Mouse (Mus musculus): ENCODE results near the gene 2310061I04Rik. TPM values are rescaled to one million over a fixed set of nuclear protein-coding genes. Genes with fewer than 3 reads are reported as not detected.
A peak's percentile ranks its signal among the peaks of the same experiment; 100 is the strongest.

Gene 2310061I04Rik
- polyA plus RNA-seq, 1 experiment from 2014 or later: 26.7 TPM

- peaks cover 16% of the 10 kb centered on the region for H3K4me1 ChIP-seq (ENCODE audit: control insufficient read depth, insufficient read depth, low read length)
- peak within 1 kb of the TSS; percentile 67 for H3K4me2 ChIP-seq
- peak within 1 kb of the TSS; percentile 80 for H3K9ac ChIP-seq (ENCODE audit: low read depth, low read length)
- peak within 1 kb of the TSS; percentile 76 for H3K4me3 ChIP-seq (ENCODE audit: low read depth, low read length)
- under 1% methylated on average over 47 of the region's 47 CpGs for WGBS (ENCODE audit: insufficient replicate concordance)
- ATAC-seq (replicated peaks; ENCODE audit: insufficient number of reproducible peaks, low FRiP score, low TSS enrichment): peak; percentile 86
- H3K27ac ChIP-seq (ENCODE audit: low read depth, low read length): peak within 1 kb of the TSS; percentile 94
- H3K27me3 ChIP-seq (ENCODE audit: control insufficient read depth, insufficient read depth, low read length): no peaks in the 10 kb centered on the region
- H3K36me3 ChIP-seq (ENCODE audit: control insufficient read depth, insufficient read depth, low read length): peaks cover 12% of the 10 kb centered on the region
- H3K9me3 ChIP-seq (replicated peaks; ENCODE audit: control insufficient read depth, low read length): no peaks in the 10 kb centered on the region
These were observed 35.9 kb downstream of the 2310061I04Rik start, which contains the start of gene Nrm for GRCm38 (mm10) chr17:35861198-35861857. TSS of gene Nrm (plus strand) at chr17:35861318.

GRCm38 (mm10) chr17:35860831-35861197 lies 36.4 kb downstream of the 2310061I04Rik start:
- Histone ChIP-seq H3K4me1 (ENCODE audit: control insufficient read depth, insufficient read depth, low read length) (peaks cover 16% of the 10 kb centered on the region), H3K9me3 (replicated peaks; ENCODE audit: control insufficient read depth, low read length) (no peaks in the 10 kb centered on the region), H3K4me2 (peak overlapping the region; percentile 67), H3K27me3 (ENCODE audit: control insufficient read depth, insufficient read depth, low read length) (no peaks in the 10 kb centered on the region), H3K36me3 (ENCODE audit: control insufficient read depth, insufficient read depth, low read length) (peaks cover 12% of the 10 kb centered on the region), H3K27ac (ENCODE audit: low read depth, low read length) (peak overlapping the region; percentile 94), H3K4me3 (ENCODE audit: low read depth, low read length) (peak overlapping the region; percentile 76), H3K9ac (ENCODE audit: low read depth, low read length) (peak overlapping the region; percentile 80)
- ATAC-seq (replicated peaks; ENCODE audit: insufficient number of reproducible peaks, low FRiP score, low TSS enrichment): no peak
- WGBS (ENCODE audit: insufficient replicate concordance): 5% methylated on average over 12 of the region's 12 CpGs

- Histone ChIP-seq H3K9ac (ENCODE audit: low read depth, low read length) (no peak overlapping the region), H3K4me2 (no peak overlapping the region), H3K27me3 (ENCODE audit: control insufficient read depth, insufficient read depth, low read length) (no peaks in the 10 kb centered on the region), H3K4me3 (ENCODE audit: low read depth, low read length) (no peak overlapping the region), H3K9me3 (replicated peaks; ENCODE audit: control insufficient read depth, low read length) (no peaks in the 10 kb centered on the region), H3K27ac (ENCODE audit: low read depth, low read length) (no peak overlapping the region), H3K4me1 (ENCODE audit: control insufficient read depth, insufficient read depth, low read length) (peaks cover 12% of the 10 kb centered on the region), H3K36me3 (ENCODE audit: control insufficient read depth, insufficient read depth, low read length) (peaks cover 12% of the 10 kb centered on the region)
- 38% methylated on average over 2 of the region's 2 CpGs for WGBS (ENCODE audit: insufficient replicate concordance)
- no peak for ATAC-seq (replicated peaks; ENCODE audit: insufficient number of reproducible peaks, low FRiP score, low TSS enrichment)
These were observed 37.4 kb downstream of the 2310061I04Rik start for GRCm38 (mm10) chr17:35859835-35860234.

GRCm38 (mm10) chr17:35859371-35859770 lies 37.9 kb downstream of the 2310061I04Rik start:
- Histone ChIP-seq H3K27ac (ENCODE audit: low read depth, low read length) (no peak overlapping the region), H3K4me1 (ENCODE audit: control insufficient read depth, insufficient read depth, low read length) (peaks cover 7% of the 10 kb centered on the region), H3K4me2 (no peak overlapping the region), H3K27me3 (ENCODE audit: control insufficient read depth, insufficient read depth, low read length) (no peaks in the 10 kb centered on the region), H3K9me3 (replicated peaks; ENCODE audit: control insufficient read depth, low read length) (no peaks in the 10 kb centered on the region), H3K4me3 (ENCODE audit: low read depth, low read length) (no peak overlapping the region), H3K36me3 (ENCODE audit: control insufficient read depth, insufficient read depth, low read length) (peaks cover 16% of the 10 kb centered on the region), H3K9ac (ENCODE audit: low read depth, low read length) (no peak overlapping the region)
- no peak for ATAC-seq (replicated peaks; ENCODE audit: insufficient number of reproducible peaks, low FRiP score, low TSS enrichment)
- 83% methylated on average over 1 of the region's 1 CpGs for WGBS (ENCODE audit: insufficient replicate concordance)

- no peak overlapping the region for H3K4me3 ChIP-seq (ENCODE audit: low read depth, low read length)
- whole genome bisulfite sequencing (ENCODE audit: insufficient replicate concordance): 74% methylated on average over 3 of the region's 3 CpGs
- no peak overlapping the region for H3K9ac ChIP-seq (ENCODE audit: low read depth, low read length)
- no peaks in the 10 kb centered on the region for H3K4me1 ChIP-seq (ENCODE audit: control insufficient read depth, insufficient read depth, low read length)
- peaks cover 54% of the 10 kb centered on the region for H3K36me3 ChIP-seq (ENCODE audit: control insufficient read depth, insufficient read depth, low read length)
- H3K27ac ChIP-seq (ENCODE audit: low read depth, low read length): no peak overlapping the region
- no peaks in the 10 kb centered on the region for H3K27me3 ChIP-seq (ENCODE audit: control insufficient read depth, insufficient read depth, low read length)
- H3K9me3 ChIP-seq (replicated peaks; ENCODE audit: control insufficient read depth, low read length): no peaks in the 10 kb centered on the region
- no peak overlapping the region; the same call in 1 of the 2 replicates for H3K4me2 ChIP-seq
- ATAC-seq (replicated peaks; ENCODE audit: insufficient number of reproducible peaks, low FRiP score, low TSS enrichment): no peak
These were observed 46.3 kb downstream of the 2310061I04Rik start for GRCm38 (mm10) chr17:35850974-35851373.

- Histone ChIP-seq H3K9ac (ENCODE audit: low read depth, low read length) (0 out of 2 replicates have a peak overlapping the region, but pooled peaks have one; percentile 22), H3K27me3 (ENCODE audit: control insufficient read depth, insufficient read depth, low read length) (no peaks in the 10 kb centered on the region), H3K27ac (ENCODE audit: low read depth, low read length) (no peak overlapping the region), H3K9me3 (replicated peaks; ENCODE audit: control insufficient read depth, low read length) (no peaks in the 10 kb centered on the region), H3K36me3 (ENCODE audit: control insufficient read depth, insufficient read depth, low read length) (peaks cover 55% of the 10 kb centered on the region), H3K4me2 (no peak overlapping the region), H3K4me1 (ENCODE audit: control insufficient read depth, insufficient read depth, low read length) (no peaks in the 10 kb centered on the region), H3K4me3 (ENCODE audit: low read depth, low read length) (no peak overlapping the region)
- 68% methylated on average over 1 of the region's 1 CpGs for WGBS (ENCODE audit: insufficient replicate concordance)
- ATAC-seq (replicated peaks; ENCODE audit: insufficient number of reproducible peaks, low FRiP score, low TSS enrichment): no peak
These were observed 49.1 kb downstream of the 2310061I04Rik start for GRCm38 (mm10) chr17:35848112-35848511.

- H3K36me3 ChIP-seq (ENCODE audit: control insufficient read depth, insufficient read depth, low read length): peaks cover 24% of the 10 kb centered on the region
- H3K4me1 ChIP-seq (ENCODE audit: control insufficient read depth, insufficient read depth, low read length): peaks cover 8% of the 10 kb centered on the region; the same call in 1 of the 2 replicates
- no peak for ATAC-seq (replicated peaks; ENCODE audit: insufficient number of reproducible peaks, low FRiP score, low TSS enrichment)
- no peak overlapping the region for H3K4me2 ChIP-seq
- H3K9ac ChIP-seq (ENCODE audit: low read depth, low read length): no peak overlapping the region
- no peaks in the 10 kb centered on the region for H3K27me3 ChIP-seq (ENCODE audit: control insufficient read depth, insufficient read depth, low read length)
- no peaks in the 10 kb centered on the region for H3K9me3 ChIP-seq (replicated peaks; ENCODE audit: control insufficient read depth, low read length)
- H3K27ac ChIP-seq (ENCODE audit: low read depth, low read length): no peak overlapping the region
- no peak overlapping the region for H3K4me3 ChIP-seq (ENCODE audit: low read depth, low read length)
- 92% methylated on average over 3 of the region's 3 CpGs for whole genome bisulfite sequencing (ENCODE audit: insufficient replicate concordance)
These were observed 53.7 kb downstream of the 2310061I04Rik start for GRCm38 (mm10) chr17:35843514-35843913.
